Mouse (Mus musculus) right cerebral cortex, adult 2 months (tissue): ENCODE measurements at regions not wholly inside any gene's neighbourhood (a gene's known extent, or its start where the extent isn't known, plus 50 kb on each side); places are given as distances from the start of the nearest gene placed in this dataset.

Source experiments
- DNase-seq, 2 experiments: peaks; one replicate each; pipeline ENCODE4 v3.0.0; 2021 to 2022; ENCODE audit warnings: low spot score in 2 of 2

GRCm38 (mm10) chr2:174892658-174893057, 117.4 kb upstream of the Gm14444 start:
- DNase-seq, result no peak

GRCm38 (mm10) chr2:174897424-174897823, 112.6 kb upstream of the Gm14444 start:
- no peak for DNase-seq

GRCm38 (mm10) chr2:174899940-174900670, 109.9 kb upstream of the Gm14444 start:
- DNase-seq, result no peak

- DNase-seq, result peak; percentile 75 to 77
Observed at GRCm38 (mm10) chr2:174900671-174900991, 109.4 kb upstream of the Gm14444 start.

- peak; percentile 6 to 23 for DNase-seq
Observed at GRCm38 (mm10) chr2:174901801-174902200, 108.2 kb upstream of the Gm14444 start.

- DNase-seq, result no peak
Observed at GRCm38 (mm10) chr2:174903627-174904026, 106.4 kb upstream of the Gm14444 start.

GRCm38 (mm10) chr2:174905865-174906639, 104.0 kb upstream of the Gm14444 start:
- DNase-seq, result peak; percentile 38 to 63

GRCm38 (mm10) chr2:174917146-174917905, 92.7 kb upstream of the Gm14444 start:
- no peak for DNase-seq

GRCm38 (mm10) chr2:174917975-174918374, 92.1 kb upstream of the Gm14444 start:
- no peak for DNase-seq

- DNase-seq, result no peak
Observed at GRCm38 (mm10) chr2:174922208-174922607, 87.8 kb upstream of the Gm14444 start.

- no peak for DNase-seq
Observed at GRCm38 (mm10) chr2:174929718-174930117, 80.3 kb upstream of the Gm14444 start.

GRCm38 (mm10) chr2:174932137-174933012, 77.7 kb upstream of the Gm14444 start:
- peak; percentile 91 to 98 for DNase-seq

GRCm38 (mm10) chr2:174933013-174933353, 77.1 kb upstream of the Gm14444 start:
- DNase-seq, result no peak

- peak in 1 of 2 experiments; percentile 16 for DNase-seq
Observed at GRCm38 (mm10) chr2:174936665-174937064, 73.4 kb upstream of the Gm14444 start.

- no peak for DNase-seq
Observed at GRCm38 (mm10) chr2:174937930-174938329, 72.1 kb upstream of the Gm14444 start.

- no peak for DNase-seq
Observed at GRCm38 (mm10) chr2:174942221-174942620, 67.8 kb upstream of the Gm14444 start.

GRCm38 (mm10) chr2:174948106-174948505, 61.9 kb upstream of the Gm14444 start:
- no peak for DNase-seq
